Mouse (Mus musculus) effector memory CD4-positive, alpha-beta T cell, adult 5 months (primary cell): Measurements from ENCODE around the gene Olfr1111. TPM values are rescaled to one million over a fixed set of nuclear protein-coding genes. Genes with fewer than 3 reads are reported as not detected.

ENCODE experiments used
- polyA plus RNA-seq: library from polyadenylated mRNA; unstranded; fragments of 100-300 nt; shearing (Covaris generic); gene quantifications from one replicate; pipeline ENCODE4 v1.2.1, GENCODE M21; 2017

The Olfr1111 gene
- polyA plus RNA-seq, result not detected

DNA sequence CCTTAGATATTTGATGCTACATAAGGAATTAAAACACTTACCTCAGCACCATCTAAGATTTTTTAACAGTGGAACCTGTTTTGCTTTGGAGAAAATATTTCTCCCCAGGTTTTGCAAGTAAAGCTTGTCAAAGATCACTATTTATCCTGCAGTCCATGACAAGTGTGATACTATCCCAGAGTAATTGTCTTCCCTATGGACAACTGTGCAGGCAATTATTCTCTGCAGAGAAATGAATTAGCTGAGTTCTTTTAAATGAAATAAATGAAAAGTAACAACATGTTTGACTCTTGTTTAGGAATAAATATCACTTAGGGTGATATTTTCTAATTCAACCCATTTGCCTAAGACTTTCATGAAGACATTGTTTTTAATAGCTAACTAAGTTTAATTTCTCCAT is at the start of gene Olfr1111:
Olfr1111 (minus strand) TSS at position 101 of the 400 bp plus-strand sequence.

DNA sequence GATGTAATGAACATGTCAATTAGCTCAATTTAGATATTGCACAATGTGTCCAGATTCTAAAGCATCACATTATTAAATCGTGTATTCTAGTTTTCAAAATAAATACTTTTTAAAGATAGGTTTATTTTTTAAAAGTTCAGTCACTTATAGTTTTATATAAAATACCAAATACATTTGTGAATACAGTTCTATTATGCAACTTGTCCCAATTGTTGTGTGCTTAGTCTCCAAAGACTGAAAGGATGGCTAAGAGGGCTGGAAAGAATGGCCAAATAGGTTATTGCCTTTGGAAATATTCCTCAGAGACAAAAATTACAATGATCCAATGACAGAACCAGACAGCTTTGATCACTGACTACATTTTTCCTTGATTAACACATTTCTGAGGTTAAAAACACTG is 35.1 kb upstream of the Olfr1111 start, which contains the start of gene Olfr1112:
Olfr1112 (plus strand) TSS at position 301 of the 400 bp plus-strand sequence.

DNA sequence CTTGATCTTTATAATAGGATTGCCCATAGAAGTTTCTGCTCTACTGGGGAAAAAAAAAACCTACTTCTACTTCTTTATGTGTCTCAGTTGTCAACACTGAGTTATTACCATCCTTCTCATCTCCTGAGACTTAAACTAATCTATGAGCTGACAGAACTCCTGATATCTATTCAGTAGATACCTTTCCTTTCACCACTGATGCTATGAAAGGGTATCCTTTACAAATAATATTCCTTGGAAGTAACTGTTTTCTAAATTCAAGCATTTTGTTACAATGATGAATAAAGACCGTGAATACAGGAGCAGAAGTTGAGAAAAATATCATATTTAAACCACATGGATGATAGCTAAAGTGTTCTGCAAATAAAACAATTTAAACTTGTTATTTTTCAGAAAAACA is 12.2 kb downstream of the Olfr1111 start, which contains the start of gene Olfr1110:
Olfr1110 (minus strand) TSS at position 101 of the 400 bp plus-strand sequence.

DNA sequence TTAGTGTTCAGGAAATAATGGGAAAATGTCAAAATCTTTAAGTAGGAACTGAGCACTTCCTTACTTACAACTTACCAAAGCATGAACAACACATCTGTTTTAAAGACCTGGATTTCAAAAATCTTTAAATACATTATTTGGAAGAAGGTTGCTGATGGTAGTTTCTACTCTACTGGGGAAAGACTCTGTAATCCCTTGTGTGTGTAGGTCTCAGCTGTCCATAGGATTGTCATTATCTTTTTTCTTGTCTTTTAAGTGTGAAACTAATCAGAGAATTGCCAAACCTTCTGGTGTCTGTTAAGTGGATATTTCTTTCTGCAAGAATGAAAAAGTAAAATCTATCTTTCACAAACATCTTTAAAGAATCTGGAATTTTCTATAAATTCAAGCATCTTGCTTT is 38.0 kb downstream of the Olfr1111 start, which contains the start of gene Olfr259:
Olfr259 (minus strand) TSS at position 101 of the 400 bp plus-strand sequence.

Other genes starting within 250 kb of the Olfr1111 start
- gene Olfr1098, start 228.1 kb downstream of the Olfr1111 start, polyA plus RNA-seq, result not detected
- not detected for gene Olfr1099, start 191.9 kb downstream of the Olfr1111 start, polyA plus RNA-seq
- gene Olfr1100, start 172.7 kb downstream of the Olfr1111 start, polyA plus RNA-seq, result not detected
- gene Olfr1101, start 161.4 kb downstream of the Olfr1111 start, polyA plus RNA-seq, result not detected
- not detected for gene Olfr1102, start 154.2 kb downstream of the Olfr1111 start, polyA plus RNA-seq
- not detected for gene Olfr1104, start 125.5 kb downstream of the Olfr1111 start, polyA plus RNA-seq
- gene Olfr1105, start 116.1 kb downstream of the Olfr1111 start, polyA plus RNA-seq, result 0.16 TPM
- not detected for gene Olfr1106, start 100.4 kb downstream of the Olfr1111 start, polyA plus RNA-seq
- gene Olfr1107, start 76.8 kb downstream of the Olfr1111 start, polyA plus RNA-seq, result not detected
- not detected for gene Olfr1109, start 56.6 kb downstream of the Olfr1111 start, polyA plus RNA-seq
- gene Olfr259, start 38.1 kb downstream of the Olfr1111 start, polyA plus RNA-seq, result not detected
- gene Olfr1110, start 12.3 kb downstream of the Olfr1111 start, polyA plus RNA-seq, result not detected
- gene Olfr1112, start 35.2 kb upstream of the Olfr1111 start, polyA plus RNA-seq, result not detected
- not detected for gene Olfr1113, start 56.3 kb upstream of the Olfr1111 start, polyA plus RNA-seq
- gene Olfr1115, start 95.4 kb upstream of the Olfr1111 start, polyA plus RNA-seq, result not detected
- 0.15 TPM for gene Olfr1116, start 114.9 kb upstream of the Olfr1111 start, polyA plus RNA-seq
- gene Olfr1118, start 155.0 kb upstream of the Olfr1111 start, polyA plus RNA-seq, result not detected
- not detected for gene Olfr1120, start 202.2 kb upstream of the Olfr1111 start, polyA plus RNA-seq
- gene Olfr1121, start 217.3 kb upstream of the Olfr1111 start, polyA plus RNA-seq, result not detected
- 0.35 TPM for gene Olfr1122, start 233.2 kb upstream of the Olfr1111 start, polyA plus RNA-seq